Comparison of ENCODE assay signal across 8 mouse cellular contexts in the genomic region with DNA sequence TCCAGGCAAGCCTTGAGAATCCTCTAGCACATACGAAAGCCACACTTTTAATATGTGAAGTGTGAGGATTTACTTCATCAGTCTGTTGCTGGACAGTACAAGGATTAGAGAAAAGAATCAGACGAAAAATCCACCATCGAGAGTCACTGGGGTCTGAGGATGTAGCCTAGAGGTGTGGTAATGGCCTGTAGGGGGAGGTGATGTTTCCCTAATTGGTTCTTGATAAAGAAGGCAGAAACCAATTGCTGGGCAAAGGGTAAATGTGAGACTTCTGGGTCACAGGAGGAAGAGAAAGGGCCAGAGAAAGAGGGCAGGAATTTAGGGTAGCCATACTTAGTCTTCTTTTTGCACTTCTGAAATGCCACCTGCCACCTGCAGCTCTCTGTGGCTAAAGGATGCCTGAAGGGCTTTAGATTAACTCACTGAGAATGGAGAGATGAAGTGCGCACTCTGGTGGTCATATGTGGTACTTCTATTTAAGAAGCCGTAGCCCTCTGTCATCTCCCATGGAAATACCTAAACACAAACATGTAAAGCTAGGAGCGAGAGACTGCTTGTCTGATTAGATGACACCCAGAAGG. TPM values are rescaled to one million over a fixed set of nuclear protein-coding genes. Genes with fewer than 3 reads are reported as not detected.
DNase-seq lines count a peak whose midpoint lies in the region.

No protein-coding gene starts in this region.

- intact Hi-C loops in left cerebral cortex, postnatal 4 days (cut with DNase I): loop anchor here (5.0 kb wide), 1 partner anchor 38 kb away; no protein-coding TSS in a partner anchor

- DNase-seq in urinary bladder, adult 18-20 months (ENCODE audit: low spot score in 2 of 2): peak; percentile 14 to 28
- DNase-seq in urinary bladder, postnatal 10 days (ENCODE audit: low spot score): no peak
- DNase-seq in adrenal gland, adult 18-20 months (ENCODE audit: low spot score in 2 of 2): peak; percentile 43 to 59
- peak; percentile 85 for DNase-seq in embryo, embryonic 10.5 days (ENCODE audit: low spot score)
- DNase-seq in induced T-regulatory cell, adult 2 months (ENCODE audit: low read depth): peak; percentile 91
- DNase-seq in left cerebral cortex, postnatal 4 days: peak; percentile 31
- peak; percentile 88 for DNase-seq in retina, postnatal 1 day
- peak; percentile 55 for DNase-seq in yolk sac, embryonic 10.5 days (ENCODE audit: low spot score)

RNA-seq across cellular contexts. Expression of a gene that starts 3.2 kb away (rescaled TPM):
- total RNA-seq in adrenal gland, adult 18-20 months (2021): 1 to 10 TPM; 1.1 to 1.9 TPM
- total RNA-seq in left cerebral cortex, postnatal 4 days (2021): not detected

RNA-seq across cellular contexts. Expression of a gene that starts 29.0 kb away (rescaled TPM):
- 100 to 1,000 TPM; 125 to 136 TPM for total RNA-seq in adrenal gland, adult 18-20 months (2021)
- 100 to 1,000 TPM; 126 TPM for total RNA-seq in left cerebral cortex, postnatal 4 days (2021)

RNA-seq across cellular contexts. Expression of a gene that starts 51.6 kb away (rescaled TPM):
- total RNA-seq in adrenal gland, adult 18-20 months (2021): 1 to 10 TPM; 9.2 to 9.5 TPM
- 10 to 100 TPM; 15.3 to 17.4 TPM for total RNA-seq in left cerebral cortex, postnatal 4 days (2021)
